Mouse (Mus musculus): Measurements from ENCODE around the gene Cald1. TPM values are rescaled to one million over a fixed set of nuclear protein-coding genes. Genes with fewer than 3 reads are reported as not detected.

Gene Cald1
- total RNA-seq, 1 experiment from 2014 or later, result 99.5 TPM

DNA sequence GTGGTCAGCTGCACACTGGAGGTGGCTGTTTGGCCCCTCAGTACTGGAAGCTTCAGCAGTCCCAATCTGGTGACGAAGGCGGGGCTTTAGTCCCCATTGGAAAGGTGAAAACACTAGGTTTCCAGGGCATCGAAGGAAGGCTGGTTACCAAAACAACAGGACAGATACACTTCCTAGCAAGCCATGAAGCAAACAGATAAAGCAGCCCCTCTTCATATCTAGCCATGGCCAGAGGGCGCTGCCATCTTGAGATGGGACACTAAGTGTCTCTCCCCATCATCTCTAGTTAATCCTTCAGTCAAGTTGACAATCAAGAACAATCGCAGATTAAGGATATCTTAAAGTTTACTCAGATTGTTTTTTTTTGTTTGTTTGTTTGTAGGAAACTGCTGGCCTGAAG, 167.4 kb downstream of the Cald1 start:
- no peak for DNase-seq

DNA sequence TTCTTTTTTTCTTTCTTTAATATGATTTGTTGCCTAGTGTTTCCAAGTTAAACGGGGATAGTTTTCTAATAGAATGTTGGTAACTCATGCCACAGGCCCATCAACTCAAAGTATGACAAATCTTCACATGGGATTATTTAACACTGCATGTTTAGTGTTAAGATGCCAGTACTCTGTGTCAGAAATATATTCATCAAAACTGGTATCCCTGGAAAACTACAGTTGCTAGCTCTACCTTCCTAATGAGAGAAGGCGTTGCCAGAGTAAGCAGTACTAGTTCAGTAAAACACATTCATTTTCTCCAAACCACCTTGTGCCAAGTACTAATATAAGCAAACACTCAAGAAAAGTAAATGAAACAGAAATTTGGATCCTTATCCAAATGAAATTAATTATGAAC, 171.7 kb downstream of the Cald1 start:
- no peak for DNase-seq

DNA sequence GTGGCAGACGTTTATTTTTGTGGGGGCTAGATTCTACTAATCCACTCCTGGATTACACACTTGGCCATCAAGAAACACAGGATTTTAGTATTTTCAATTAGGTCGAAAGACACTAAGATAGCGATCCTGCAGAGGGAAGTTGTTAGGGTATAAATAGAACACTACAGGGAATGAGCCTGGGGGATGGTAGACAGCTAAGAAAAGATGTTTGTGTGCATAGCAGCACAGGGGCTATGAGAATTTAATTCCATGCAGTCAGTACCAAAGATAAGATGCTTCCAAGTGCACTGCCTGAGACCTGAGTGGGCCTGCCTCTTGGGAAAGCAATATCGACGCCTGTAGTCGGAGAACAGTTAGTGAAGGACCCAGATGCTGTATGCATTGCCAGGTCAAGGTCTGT, 172.2 kb downstream of the Cald1 start:
- no peak for DNase-seq

DNA sequence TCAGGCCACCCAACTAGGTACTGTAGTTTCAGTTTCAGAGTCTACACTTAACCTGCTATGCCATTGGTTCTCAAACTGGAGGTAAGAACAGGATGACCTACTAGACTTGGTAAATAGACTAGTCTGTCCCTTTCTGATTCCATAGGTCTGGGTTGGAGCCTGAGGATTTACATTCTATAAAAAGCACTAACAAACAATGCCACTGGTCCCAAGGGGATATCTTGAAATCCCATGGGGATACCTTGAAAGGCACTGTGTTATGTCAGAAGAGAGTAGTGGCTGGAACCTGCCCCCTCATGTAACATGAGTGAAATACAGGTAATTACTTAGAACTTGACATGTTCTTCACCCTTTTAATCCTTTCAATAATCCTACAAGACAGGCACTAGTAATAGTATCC, 178.1 kb downstream of the Cald1 start:
- DNase-seq, result no peak

DNA sequence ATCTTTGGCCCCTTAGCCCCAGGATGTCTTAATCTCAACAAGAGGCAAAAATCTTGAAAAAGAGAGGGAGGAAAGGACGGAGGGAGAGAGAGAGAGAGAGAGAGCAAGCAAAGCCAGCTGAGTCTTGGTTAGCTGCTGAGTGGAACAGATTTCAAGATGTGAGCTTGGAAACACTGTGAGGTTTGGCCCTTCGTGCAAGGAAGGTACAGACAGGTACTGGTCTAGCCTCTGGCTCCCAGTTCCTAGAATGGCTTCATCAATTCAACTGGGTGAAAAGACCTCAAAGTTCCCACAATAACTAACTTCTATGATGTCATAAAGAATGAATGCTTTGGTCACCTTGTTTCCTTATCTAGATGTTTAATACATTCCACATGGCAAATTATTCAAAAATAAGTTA, 178.8 kb downstream of the Cald1 start:
- no peak for DNase-seq

DNA sequence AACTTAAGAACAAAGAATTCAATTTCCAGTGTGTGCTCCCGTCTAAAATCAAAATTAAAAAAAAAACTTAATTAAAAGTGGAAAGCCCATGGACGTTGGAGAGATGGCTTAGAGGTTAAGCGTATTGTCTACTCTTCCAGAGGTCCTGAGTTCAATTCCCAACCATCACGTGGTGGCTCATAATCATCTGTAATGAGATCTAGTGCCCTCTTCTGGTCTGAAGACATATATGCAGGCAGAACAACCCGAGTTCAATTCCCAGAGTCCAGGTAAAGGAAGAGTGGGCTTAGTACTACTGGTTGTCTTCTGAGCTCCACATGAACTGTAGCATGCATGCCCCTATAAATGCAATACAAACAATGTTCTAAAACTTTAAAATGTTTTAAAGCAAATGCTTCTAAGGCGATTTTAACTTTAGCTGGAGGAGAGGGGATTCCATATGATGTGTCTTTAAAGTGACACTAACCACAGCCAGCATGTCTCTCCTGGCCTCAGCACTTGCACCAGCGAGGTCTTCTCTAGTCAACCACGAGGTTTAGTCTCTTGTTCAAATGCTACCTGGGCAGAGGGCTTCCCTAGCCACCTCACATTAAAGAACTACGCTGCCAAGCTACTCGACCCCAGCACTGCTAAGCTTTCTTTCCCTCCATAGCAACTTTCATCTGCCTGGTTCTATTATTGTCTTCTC, 179.8 kb downstream of the Cald1 start:
- DNase-seq, result no peak

DNA sequence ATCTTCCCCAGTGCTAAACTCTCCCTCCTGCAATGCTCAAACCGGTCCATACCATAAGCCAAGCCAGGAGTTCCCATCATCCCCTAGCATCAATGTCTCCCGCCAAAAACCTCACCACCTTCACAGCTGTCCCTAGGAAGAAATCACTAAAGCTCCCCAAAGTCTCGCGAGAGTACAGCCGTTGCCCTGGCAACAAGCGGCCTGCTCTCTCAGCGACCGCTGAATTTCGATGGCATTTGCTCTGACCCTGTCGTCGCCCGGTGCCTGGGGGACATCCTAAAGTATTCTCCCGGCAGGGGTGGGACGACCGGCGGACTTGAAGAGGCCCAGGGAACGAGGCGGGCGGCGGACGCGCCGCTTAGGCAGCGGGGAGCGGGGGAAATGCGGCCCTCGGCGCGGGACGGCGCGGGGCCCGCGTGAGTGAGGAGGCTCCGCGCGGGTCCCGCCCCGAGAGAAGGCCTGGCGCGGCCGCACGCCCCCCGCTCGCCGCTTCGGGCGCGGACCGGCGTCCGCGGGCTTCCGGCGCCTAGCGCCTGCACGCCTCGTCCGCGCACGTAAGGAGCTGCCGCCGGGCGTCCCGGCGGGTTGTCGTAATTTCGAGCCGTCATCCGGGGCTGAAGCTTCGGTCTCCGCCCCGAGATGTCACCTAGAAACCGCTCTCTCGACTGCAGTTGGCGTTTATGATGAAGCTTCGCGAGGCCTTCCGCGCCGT, 182.1 kb downstream of the Cald1 start, which contains the start of gene Agbl3:
Gene Agbl3 (plus strand): TSS at position 202 of the 712 bp plus-strand sequence.
- DNase-seq, result peak; percentile 98

DNA sequence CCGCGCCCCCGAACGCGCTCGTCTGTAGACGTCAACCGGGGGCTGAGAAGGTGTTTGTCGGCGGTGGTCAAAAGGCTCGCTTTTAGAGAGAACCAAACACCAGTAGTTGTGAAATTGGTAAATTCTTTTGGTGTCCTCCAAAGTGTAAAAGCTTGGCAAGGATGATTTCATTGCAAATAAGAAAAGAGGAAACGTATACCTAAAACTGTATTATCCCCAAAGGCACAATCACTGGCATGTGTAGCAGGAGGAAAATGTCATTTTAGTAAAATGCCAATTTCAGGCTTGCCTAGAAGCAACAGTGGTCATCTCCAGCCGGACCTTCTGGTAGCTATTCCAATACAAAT, 182.6 kb downstream of the Cald1 start:
- no peak for DNase-seq

DNA sequence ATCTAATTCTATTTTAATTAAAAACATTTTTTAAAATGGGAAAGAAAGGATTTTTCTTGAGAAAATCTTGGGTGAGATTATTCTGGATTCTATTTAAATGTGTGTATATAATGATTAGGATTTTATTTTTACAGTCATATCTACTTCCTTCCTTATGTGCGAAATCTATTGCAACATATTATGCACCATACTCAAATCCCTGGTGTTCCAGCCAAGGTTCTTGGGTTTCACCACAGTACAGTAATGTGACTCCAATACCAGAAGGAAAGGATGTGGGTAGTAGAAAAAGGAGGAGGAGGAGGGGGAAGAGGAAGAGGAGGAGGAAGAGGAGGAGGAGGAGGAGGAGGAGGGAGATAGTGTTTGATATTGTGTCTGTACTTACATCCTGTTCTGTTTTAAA, 184.2 kb downstream of the Cald1 start:
- no peak for DNase-seq

DNA sequence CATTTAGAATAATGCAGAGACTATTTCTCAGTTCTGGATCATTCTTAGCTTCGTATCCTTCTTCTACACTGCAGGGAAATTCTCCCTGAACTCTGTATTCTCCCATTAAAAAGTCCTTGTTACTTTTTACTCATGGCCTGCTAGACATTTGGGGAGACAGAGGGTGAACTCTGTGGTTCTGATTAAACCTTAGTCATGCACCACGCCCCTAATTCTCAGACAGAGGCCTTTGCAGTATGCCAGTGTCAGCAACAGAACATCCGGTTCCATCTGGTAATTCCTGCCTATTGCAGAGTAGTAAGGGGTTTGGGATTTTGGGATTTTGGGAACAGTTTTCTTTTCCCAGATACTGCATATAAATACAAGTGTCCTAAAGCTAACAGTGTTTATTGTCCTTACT, 198.6 kb downstream of the Cald1 start:
- no peak for DNase-seq

DNA sequence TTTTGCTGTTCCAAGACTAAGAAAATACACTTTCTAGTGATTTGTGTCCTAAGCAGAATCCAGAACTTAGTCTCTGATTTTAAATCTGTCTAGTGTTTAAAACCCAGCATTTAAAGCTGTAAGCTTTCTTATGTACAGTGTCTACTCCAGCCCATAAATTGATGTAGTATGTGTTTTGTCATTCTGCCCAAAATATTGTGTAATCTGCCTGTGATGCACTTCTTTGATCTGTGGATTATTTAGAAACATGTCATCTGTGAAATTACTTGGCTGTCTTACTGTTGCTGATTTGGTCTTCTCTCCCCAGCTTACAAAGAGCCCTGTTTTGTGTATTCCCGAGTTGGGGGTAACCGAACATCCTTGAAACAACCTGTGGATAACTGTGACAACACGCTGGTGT, 199.6 kb downstream of the Cald1 start:
- no peak for DNase-seq

DNA sequence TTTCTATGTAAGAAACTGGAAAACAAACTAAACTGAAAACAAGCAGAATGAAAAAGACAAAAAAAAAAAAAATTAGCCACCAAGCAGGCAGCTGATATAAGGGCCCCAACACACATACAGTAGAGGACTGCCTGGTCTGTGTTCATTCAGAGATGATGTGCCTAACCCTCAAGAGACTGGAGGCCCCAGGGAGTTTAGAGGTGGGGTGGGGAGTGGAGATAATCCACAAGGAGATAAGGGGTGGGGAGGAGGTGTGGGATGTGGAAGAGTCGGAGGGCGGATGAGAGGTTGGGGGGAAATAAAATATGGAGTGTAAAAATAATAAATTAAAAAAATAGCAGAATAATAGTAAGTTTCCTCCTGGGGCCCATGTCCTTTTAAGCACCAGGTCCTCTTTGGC, 207.3 kb downstream of the Cald1 start:
- DNase-seq, result no peak

DNA sequence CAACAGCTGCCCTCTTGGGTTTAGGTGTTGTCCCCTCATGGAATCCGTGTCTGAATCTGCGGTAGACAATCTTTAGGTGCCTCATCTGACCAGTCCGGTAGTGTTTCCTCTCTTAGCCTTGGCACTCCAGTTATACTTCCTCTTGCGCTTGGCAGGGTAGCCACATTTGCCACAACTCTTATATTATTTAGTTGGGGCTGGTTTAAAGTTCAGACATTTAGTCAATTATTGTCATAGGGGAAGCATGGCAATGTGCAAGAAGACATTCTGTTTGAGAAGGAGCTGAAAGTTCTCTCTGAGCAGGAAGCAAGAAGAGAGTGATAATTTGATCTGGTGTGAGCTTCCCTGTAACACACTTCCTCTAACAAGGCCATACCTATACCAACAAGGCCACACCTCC, 212.4 kb downstream of the Cald1 start:
- DNase-seq, result no peak

DNA sequence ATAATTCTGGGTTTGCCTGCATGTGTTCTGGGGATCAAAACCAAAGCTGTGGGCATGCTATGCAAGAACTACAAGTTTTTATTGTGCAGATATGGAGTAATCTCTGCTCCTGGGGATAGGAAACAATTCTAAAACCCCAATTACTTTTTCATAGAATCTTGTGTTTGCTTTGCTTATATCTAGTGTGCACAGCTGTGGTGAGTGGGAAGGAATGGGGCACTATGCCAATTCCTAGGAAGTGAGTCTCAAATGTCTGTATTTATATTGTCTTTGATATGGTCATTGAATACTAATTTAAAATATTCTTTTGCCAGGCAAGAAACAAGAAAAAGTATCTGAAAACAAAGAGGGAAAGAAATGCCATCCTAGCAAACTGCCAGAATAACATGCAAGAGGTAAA, 226.1 kb downstream of the Cald1 start:
- DNase-seq, result no peak

Other genes with a start within 250 kb of the Cald1 start
- 153 and 188 TPM in 2 replicates for gene Akr1b8, start 244.4 kb upstream of the Cald1 start, total RNA-seq (2021)
- gene Akr1b10, start 214.3 kb upstream of the Cald1 start, total RNA-seq (2021), result 105 and 111 TPM in 2 replicates
- gene Akr1b7, start 186.2 kb upstream of the Cald1 start, total RNA-seq (2021), result 1,801 and 3,097 TPM in 2 replicates
- gene Bpgm, start 122.3 kb upstream of the Cald1 start, total RNA-seq (2021), result 59.7 and 70.5 TPM in 2 replicates
- 12.5 and 17.1 TPM in 2 replicates for gene Agbl3, start 181.9 kb downstream of the Cald1 start, total RNA-seq (2021)

Measured in adrenal gland, postnatal 14 days (tissue).